Mouse (Mus musculus) mouse embryonic stem cell (cell line): Measurements from ENCODE around the gene Rassf1.

Source experiments
- in situ Hi-C, 2 experiments: fragments of 300-500 bp; cut with MboI; formaldehyde crosslinking; loops; 1 replicate in 1 of 2; 3 replicates in 1 of 2; pipeline ENCODE4 v1.14.3; 2019 to 2020; ENCODE audit warnings: low sequenced_read_pairs in 2 of 2, low pct_unique_long_range_greater_than_20kb in 1 of 2, mixed read lengths in 1 of 2; ENCODE audit not compliant: unreplicated experiment in 1 of 2

Rassf1 gene

DNA sequence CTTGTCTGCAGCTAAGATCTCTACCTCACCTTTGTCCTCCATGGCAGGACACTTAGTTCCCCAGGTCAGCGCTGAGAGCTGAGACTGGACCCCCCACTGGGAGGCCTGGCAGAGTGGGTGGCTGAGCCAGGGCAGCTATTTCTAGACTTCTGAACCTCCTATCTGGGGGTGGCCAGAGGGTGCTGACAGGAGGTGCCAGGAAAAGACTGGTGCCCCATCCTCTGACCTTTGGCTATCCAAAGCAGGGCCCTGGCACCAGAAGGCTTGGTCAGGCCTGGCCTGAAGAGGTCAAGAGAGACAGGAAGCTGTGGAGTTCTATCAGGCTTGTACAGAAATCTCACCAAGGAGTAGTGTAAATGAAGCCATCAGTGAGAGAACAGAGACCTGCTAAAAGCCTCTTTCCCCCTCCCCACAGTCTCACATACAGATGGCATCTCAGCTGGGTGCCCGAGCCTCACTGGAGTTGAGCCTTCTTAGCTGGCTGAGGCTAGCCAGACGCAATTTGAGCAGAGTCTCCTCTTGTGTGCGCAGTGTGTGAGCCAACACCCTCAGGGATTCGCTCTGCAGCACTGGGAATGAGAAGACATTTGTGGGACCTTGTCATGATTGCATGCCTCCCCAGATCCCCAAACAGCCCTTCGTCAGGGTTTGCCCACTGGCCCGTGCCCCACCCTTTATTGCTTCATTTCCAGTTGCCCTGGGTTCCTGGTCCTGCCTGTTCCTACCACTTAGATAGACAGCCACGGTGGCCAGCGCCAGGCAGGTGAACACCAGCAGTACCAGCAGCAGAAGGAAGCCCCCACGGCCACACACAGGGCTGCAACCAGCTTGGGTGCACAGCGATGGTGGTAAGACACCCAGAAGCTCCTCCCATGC lies 42.0 kb downstream of the Rassf1 start:
- in situ Hi-C loops, result no loop called here

DNA sequence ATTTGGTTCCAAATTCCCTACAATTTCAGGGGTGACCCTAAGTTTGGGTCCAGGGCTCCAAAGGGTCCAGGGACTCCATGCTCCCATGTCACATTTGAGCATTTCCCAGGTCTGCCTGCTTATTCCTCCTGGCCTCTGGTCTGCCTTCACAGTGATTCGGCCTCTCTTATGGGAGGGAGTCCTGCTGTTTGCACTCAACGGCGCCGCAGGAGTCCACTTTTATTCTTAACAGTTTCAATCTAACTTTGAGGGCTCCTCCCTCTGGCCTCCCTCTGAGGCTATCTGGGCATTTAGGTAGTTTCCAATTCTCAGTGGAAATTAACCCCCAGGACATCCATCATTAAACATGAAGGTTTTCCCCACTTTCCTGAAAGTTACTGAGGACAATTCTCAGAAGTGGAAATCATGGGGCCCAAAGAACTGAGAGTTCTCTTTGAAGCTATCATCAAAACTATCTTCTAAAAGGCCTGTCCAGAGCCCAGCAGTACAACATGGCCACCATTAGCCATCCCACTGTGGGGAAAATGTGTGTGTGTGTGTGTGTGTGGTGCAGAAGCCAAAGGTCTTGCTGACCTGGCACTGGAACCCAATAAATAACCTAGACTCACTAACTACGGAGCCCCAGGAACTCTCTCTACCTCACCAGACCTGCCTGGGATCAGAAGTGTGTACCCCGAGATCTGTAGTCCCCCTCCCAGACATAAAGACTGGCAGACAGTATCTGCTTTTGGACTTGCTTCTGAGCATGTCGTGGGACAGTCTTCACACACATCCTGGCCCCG lies 43.1 kb downstream of the Rassf1 start:
- in situ Hi-C loops, result no loop called here

DNA sequence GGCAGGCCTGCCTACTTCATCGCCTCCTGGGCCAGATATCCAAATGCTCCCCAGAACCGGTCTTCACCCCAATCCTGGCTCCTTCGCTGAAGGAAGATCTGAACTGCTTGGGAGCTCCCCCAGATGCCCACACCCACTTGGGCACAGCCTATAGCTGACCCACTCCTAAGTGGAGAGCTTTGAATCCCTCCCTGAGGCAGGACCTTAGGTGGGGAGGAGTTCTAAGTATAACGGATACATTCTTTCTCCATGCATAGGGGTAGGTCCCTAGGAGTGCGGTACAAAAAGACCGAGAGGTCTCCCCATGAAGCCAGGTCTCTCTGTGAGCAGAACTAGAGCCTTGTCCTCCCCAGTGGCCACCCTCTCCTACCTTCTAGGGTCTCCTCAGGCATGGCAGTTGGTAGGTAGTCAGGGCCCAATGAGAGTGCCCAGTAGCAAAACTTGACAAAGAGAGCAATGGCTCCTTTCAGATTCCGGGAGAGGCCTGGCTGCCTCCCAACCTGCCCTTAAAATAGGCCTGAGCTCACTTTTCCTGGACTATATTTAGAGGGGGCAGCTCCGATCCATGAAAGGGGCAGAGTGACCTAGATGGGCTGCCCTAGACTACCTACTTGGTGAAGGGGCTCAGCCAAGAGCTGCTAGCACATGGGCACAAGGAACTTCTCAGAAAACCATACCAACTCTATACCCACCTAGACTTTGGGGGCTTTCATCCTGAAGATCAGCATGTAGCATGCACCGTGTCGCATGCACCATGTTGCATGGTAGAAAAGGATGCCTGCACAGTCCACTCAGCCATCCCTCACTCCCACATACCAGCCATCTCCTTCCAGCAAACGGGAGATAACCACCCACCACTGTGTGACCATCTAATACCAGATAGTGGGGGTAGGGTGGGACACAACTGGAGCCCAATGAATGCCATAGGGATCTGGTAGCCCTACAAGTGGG lies 45.5 kb downstream of the Rassf1 start:
- in situ Hi-C loops, result no loop called here

DNA sequence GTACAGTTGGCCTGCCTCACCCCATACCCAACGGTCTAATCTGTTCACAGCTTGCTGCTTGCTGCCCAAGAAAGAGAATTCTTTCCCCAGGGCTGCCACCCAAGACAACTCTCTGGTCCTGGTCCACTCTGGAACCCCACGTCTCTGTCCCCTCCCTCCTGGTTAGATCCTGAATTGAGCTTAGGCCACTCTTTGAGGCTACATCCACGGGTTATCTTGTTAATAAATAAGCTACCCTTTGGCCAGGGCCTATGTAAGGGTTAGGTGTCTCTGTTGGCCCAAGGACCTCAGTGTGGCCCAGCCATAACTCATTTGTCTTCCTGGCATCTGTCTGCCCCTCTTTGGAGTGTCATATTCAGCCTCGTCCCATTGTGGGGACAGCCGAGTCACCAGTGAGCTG lies 47.0 kb downstream of the Rassf1 start:
- in situ Hi-C loops, result no loop called here

DNA sequence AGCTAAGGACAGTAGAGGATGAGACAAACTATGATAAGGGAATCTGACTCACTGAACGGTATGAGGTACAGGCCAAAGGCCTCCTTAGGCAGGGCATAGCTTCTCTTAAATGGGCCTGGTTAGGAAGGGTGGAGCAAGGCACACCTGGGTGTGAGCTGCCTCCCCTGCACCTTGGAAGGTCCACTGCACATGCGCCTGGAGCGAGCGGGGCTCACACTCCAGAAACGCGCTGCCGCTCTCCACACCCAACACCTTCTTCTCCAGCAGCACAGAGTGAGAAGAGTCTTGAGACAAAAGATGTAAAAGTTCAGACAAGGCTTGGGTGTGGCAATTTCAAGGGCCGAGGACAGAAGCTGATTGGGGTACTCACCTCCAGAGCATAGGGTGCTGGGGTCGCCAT lies 48.1 kb downstream of the Rassf1 start:
- in situ Hi-C loops, result no loop called here

DNA sequence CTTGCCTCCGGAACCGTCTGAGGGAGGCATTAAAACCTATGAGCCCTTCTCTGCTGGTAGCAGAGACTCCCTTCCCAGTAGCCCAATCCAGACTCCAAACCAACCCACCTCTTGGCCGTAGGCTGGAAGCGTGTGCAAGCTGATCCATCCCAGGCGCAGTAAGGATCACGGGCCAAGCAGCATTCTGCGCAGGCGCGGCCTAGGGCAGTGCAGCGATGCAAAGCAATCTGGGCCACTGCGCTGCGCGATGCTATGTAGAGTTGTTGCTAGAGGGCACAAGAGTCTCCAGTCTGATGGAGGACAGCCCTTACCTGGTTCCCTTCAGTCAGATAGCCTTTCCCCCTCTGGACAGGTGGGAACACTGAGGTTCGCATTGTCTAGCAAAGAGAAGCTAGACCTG lies 48.5 kb downstream of the Rassf1 start:
- in situ Hi-C loops, result loop anchor here in 1 of 2 experiments (5.0 kb wide), 1 partner anchor 77 kb away; the partner anchor contains the start of gene Gnat1

DNA sequence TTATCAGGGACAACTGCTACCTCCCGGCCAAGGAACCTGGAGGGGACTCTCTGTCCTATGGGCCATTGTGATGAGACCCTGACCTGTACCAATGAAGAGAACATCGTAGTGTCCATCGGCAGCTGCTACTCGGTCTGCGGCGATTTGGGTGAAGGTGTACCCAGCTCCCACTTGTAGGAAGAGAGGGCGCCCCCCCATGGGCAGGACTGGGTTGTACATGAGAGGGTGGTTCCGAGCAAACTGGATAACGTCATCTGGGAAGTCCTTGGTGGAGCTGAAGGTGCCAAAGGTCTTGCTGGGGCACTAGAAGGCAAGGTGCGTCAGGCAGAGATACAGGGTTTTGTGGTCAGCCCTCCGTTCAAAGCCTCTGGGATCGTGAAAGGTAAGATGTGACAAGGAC lies 49.4 kb downstream of the Rassf1 start:
- in situ Hi-C loops, result loop anchor here in 1 of 2 experiments (5.0 kb wide), 1 partner anchor 77 kb away; the partner anchor contains the start of gene Gnat1

DNA sequence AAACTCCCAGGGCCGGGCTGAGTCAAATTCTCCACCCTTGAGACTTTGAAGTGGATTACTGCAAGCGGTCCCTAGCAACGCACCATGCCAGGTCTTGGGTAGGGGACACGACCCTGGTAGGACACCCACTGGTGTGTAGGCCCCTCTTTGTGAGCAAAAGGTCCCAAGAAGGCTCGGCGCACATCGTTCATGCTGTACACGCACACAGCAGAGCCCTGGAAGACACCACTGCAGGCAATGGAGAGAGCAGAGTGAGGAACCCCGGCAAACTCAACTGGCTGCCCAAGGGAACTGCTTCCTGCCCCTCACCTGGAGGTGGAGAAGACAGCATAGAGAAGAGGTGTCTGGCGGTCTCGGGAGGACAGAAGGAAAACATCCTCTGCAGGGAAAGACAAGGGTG lies 49.9 kb downstream of the Rassf1 start:
- in situ Hi-C loops, result loop anchor here in 1 of 2 experiments (5.0 kb wide), 1 partner anchor 76 kb away; the partner anchor contains the start of gene Gnat1

DNA sequence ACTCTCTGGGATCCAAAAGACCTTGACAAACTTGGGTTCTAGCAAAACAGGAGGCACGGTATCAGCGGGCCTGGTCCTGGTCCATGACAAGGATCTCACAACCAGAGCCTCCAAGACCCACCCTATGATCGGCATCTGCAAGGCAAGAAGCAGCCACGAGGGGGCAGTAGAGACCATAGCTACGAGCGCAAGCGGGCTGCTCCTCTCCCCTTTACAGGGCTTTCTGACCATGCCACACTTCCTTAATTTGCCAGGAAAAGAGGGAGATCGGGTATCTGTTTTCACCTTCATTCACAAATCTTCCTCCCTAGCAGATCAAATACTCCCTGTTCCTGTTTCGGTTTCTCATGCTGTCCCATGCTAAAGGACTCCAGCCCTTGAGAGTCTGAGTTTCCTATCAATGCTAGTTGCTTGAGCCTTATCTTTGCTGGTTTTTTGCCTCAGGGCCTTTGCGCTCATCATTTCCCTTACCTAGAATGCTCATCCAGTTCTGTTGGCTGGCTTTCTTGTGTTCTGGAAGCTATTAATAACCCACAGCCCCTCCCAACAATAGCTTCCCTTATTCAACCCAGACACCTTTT lies 50.8 kb downstream of the Rassf1 start:
- in situ Hi-C loops, result loop anchor here in 1 of 2 experiments (5.0 kb wide), 1 partner anchor 75 kb away; the partner anchor contains the start of gene Gnat1

DNA sequence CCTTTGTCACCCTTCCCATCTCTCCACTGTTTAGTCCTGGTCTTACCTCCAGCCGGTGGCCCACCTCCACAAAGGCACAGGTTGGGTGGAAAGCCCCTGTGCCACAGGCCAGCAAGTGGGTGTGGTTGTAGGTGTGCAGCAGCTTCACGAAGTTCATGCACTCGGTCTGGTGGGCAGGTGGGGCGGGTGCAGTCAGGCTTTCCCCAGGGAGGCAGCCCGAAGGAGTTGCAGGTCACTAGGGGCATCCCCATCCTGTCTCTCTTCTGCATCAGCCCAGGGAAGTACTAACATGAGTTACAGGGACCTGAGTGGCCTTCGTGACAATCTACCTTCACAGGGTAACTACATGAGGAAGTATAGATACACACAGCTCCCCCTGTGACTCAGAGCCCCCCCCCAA lies 51.9 kb downstream of the Rassf1 start:
- in situ Hi-C loops, result loop anchor here in 1 of 2 experiments (5.0 kb wide), 1 partner anchor 74 kb away; the partner anchor contains the start of gene Gnat1

DNA sequence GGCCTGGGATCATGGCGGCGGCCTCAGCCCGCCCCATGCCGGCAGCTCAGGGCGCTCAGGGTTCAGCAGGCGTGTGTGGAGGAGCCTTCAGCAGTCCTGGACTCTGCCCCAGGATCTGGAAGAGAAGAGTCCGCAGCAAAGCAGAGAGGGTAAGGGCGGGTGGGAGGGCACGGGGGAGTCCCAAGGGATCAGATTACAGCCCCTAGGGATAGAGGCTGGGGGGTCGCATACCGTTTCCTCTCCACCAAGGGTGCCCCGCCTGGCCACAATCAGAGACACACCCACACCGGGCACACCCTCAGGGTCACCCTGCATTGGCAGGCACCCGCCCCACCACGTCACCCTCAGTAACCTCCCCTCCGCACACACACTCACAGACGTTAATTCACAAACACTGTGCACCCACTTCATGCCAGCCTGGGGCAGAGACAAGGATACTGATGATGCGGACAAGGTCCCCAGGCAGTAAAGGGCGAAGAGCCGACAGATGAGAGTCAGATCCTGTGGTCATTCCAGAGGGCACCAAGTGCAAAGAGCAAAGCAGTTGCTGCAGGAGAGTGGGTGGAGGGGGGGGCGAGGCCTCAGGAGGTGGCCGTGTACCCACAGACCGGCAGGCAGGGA lies 53.8 kb downstream of the Rassf1 start:
- in situ Hi-C loops, result loop anchor here in 1 of 2 experiments (5.0 kb wide), 1 partner anchor 37 kb away; no protein-coding TSS in a partner anchor

DNA sequence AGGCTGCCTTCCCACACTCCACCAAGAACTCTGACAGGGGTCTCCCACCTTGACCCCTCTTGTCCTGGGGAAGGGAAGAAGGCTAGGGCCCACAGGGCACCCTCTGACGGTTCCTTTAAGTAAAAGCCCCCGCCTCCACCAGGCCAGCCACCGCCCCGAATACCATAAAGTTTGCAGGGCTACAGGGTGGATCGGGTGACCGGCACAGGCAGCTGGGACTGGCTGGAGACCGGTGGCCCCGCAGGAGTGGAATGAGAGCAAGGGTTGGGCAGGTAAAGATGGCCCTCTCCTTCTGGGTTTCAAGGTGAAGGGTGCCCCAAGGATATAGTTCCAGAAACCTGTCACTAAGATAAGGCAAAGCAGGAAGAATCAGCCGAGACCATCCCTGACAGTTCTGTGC lies 55.2 kb downstream of the Rassf1 start:
- in situ Hi-C loops, result loop anchor here in 1 of 2 experiments (5.0 kb wide), 1 partner anchor 36 kb away; no protein-coding TSS in a partner anchor

DNA sequence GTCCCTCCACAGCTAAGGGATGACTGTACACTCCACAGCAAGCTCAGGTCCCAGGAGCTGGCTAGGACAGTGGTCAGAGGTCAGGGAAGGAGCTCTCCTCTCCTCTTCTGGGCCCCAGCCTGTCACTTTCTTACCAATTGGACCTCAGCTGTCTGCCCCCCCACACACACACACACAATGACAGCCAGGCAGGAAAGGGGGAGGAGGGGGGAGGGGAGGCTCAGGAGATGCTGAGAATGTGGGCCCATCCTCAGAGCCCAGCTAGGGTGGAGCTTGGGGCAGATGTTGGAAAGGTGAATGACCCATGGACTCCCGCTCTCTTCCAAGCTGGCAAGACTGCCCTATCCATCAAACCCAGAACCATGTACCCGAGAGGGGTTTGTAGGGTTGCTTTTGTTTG lies 55.7 kb downstream of the Rassf1 start:
- in situ Hi-C loops, result loop anchor here in 1 of 2 experiments (5.0 kb wide), 1 partner anchor 35 kb away; no protein-coding TSS in a partner anchor

DNA sequence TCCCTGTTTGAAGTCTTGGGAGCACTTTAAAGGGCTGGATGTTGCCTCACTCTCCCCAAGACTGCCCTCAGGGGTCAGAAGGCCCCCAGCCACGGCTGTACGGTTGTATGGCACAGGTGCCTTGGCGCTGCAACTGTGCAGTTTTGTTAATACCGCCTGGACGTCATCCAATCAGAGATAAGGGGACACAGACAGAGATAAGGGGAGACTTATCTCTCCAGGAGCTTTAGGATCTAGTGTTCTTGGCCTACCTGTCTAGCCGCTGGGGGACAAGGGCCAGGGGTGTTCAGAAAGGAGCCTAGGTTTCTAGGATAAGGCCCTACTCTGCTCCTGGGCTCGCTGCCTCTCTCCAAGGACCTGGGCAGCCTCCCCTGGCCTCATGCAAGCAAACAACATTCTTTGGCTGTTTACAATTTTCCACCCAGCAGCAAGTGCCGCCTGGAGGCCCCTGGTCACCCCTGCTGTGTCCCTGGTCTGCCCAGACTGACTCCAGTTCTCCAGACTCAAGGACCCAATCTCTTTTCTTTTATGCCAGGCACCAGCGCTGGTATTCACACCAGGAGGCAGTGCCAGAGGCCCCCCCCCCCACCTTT lies 56.4 kb downstream of the Rassf1 start:
- in situ Hi-C loops, result loop anchor here in 1 of 2 experiments (5.0 kb wide), 1 partner anchor 35 kb away; no protein-coding TSS in a partner anchor

DNA sequence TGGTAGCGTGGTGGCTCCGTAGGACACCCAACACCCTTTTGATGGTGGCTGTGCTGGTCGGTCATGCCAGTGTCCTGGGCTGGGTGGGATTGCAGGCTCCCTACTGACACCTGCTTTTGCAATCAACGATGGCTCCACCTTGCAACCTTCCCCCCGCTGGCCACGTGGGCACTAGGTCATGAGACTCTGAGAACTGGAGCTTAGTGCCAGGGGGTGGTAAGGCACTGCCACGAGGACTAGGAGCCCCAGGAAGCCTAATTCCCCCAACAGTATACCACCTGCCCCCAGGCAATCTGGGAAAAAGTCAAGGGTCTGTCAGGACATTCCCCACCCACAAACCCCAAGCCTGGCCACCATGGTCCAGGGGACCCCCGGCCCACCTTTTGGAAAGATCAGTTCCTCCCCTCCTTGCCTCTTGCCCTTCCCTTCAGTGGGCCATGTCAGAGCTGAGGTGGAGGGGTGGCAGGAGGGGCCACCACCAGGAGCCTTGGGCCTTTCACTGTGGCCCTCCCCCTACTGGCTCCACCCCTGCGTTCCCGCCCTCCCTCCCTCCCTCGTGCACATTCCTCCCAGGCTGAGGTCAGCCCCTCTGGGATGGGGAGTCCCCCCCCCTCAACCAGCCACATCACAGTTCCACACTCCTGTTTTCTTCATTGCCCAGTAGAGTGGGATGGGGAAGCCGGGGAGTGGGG lies 57.5 kb downstream of the Rassf1 start, which contains the start of gene Sema3b:
Gene Sema3b, minus strand, starts transcription at position 489 of the 692 bp plus-strand sequence.
- in situ Hi-C loops, result loop anchor here in 1 of 2 experiments (5.0 kb wide), 1 partner anchor 33 kb away; no protein-coding TSS in a partner anchor

DNA sequence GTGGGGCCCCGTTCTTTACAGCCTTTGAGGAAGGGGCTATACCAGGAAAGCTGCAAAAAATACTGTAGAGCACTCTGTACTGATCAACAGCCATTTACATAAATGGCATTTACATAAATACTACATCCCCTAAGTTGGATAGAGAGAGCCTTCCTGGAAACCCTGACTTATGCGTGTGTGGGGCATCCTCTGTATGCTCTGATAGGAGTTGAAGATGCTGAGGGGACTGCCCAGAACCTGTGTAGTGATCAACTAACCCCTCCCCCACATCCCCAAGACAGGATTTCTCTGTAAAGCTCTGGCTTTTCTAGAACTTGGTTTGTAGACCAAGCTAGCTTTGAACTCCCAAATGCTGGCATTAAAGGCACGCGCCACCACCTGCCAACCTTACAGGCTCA lies 58.1 kb downstream of the Rassf1 start:
- in situ Hi-C loops, result loop anchor here in 1 of 2 experiments (5.0 kb wide), 1 partner anchor 33 kb away; no protein-coding TSS in a partner anchor
